Mouse (Mus musculus) right cerebral cortex, adult 2 months (tissue): ENCODE measurements around the gene Il27ra.
A peak's percentile ranks its signal among the peaks of the same experiment; 100 is the strongest.
"Not testable (repeated sequence)": the region's sequence is repeated elsewhere in the genome, so short reads cannot be mapped to it uniquely, and the experiment has no call there.

Experiments
- DNase-seq, 2 experiments: peaks; one replicate each; pipeline ENCODE4 v3.0.0; 2021 to 2022; ENCODE audit warnings: low spot score in 2 of 2

Gene Il27ra

DNA sequence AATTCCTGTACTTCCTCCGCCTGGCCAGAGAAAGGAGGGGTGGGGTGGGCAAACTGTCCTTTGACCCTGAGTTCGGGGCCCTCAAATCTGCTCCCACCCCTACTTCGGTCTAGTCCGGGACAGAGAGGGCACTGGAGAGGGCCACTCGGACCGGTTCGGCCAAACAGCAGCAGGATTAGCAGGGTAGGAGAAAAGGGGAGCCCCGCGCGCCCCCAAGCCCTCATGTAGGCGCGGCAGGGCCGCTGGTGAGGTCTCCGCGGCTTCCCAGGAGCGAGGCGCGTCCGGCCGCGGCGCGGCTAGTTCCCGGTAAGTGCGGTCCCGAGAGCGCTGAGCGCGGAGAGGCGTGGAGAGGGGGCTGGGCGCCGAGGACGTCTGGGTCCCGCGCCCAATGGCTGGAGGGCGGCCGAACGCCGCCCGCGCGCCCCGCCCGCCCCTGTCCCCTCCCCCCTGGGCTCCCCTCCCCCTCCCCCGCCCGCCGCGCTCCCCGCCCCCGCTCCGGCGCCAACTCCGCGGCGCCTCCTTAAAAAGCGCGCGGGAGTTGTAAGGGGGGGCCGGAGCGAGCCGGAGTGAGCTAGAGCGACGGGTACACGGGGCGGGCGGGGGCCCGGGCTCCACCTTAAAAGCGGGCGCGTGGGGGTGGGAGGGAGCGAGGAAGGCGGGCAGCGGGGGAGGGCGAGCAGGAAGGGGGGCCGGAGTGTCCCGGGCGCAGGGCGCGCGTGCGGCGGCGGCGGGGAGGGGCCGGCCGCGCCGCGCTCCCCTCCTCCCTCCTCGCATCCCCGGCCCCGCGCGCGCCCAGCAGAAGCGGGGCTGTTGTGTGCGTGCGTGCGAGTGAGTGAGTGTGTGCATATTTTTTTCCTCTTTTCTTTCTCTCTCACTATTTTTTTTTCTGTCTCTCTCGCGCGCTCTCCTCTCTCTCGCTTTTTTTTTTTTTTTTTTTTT lies 45.6 kb downstream of the Il27ra start:
- peak; percentile 68 to 82 for DNase-seq

DNA sequence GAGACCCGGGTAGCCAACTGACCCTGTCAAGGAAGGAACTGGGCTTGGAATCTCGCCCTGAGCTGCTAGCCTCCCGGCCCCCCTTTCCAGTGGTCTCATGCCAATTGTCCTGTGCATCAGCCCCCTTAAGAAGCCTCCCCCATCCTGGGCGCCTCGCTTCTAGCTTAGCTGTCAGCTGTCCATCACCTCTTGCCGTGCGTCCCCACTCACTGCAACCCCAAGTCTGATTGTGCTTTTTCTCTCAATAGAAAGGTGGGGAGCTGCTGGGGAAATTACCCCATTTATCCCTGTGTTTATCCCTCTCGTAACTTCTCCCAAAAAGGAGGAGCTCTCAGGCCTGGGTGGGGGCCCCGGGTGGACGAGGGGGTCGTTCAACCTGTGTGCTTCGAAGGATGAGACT lies 46.4 kb downstream of the Il27ra start:
- DNase-seq = no peak

DNA sequence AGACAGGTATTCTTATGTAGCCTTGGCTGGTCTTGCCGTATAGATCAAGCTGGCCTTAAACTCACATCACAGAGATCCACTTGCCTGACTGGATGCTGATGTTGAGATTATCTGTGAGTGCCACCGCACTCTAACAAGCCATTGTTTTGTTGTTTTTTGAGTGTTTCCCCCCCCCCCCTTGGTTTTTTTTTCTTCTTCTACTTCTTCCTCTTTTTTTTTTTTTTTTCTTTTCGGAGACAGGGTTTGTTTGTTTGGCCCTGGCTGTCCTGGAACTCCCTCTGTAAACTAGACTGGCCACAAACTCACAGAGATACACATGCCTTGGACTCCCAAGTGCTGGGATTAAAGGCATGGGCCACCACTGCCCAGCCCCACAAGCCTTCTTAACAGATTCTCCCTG lies 48.4 kb downstream of the Il27ra start:
- DNase-seq = no peak

DNA sequence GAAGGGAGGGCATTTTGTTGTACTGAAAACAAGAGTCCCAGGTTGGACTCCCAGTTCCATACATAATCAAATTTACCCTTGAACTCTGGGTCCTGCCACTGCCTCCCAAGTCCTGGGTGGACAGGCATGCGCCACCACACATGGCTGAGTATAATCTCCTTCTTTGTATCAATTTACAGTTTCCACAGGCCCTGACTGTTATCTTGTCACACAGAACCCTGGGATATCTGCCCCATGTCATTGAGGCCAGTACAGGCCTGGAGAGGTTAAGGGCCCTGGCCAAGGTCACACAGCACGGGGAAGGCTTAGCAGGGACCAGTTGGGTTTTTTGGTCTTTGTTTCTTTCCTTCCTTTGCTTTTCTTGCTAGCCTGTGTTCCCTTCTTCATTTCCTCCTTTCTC lies 49.9 kb downstream of the Il27ra start:
- no peak for DNase-seq

DNA sequence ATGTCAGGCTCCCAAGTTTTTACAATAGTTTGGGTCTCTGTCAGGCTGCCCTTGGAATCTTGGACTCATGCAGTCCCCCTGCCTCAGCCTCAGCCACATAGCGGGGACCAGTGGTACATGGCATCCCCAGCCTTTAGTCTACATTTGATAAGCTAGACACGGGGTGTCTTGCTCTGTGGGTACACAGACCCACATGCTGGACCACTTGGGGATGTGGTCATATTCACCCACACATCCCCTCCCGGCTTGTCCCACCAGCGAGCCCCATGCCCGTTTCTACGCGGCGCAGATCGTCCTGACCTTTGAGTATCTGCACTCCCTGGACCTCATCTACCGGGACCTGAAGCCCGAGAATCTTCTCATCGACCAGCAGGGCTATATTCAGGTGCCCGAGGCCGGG lies 52.2 kb downstream of the Il27ra start:
- no peak for DNase-seq

DNA sequence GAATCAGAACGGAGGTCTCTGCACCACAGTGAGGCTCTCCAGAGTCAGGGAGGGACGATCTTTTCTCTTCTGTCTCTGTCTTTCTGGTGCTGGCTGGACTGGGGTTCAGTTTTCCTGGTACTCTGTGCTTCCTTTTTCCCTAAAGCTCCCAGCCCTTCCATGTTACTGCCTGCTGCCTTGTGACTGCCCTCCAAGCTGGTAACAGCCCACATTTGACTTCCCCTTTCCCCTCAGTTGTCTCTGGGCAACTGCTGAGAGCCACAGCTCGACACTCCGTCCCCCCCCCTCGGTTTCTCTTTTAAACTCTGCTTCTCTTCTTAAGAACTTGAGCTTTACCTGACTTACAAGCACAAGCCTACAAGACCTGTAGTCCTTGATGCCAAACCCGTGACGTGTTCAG lies 53.1 kb downstream of the Il27ra start:
- DNase-seq = no peak

DNA sequence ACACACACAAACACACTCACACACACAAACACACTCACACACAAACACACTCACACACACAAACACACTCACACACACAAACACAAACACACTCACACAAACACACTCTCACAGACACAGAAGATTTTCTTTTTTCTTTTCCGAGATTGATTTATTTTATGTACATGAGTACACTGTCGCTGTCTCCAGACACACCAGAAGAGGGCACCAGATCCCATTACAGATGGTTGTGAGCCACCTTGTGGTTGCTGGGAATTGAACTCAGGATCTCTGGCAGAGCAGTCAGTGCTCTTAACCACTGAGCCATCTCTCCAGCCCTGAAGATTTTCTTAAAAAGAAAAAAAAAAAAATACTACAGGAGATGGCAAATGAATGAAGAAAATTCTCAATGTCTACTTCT lies 59.2 kb downstream of the Il27ra start:
- DNase-seq = not testable (repeated sequence)

DNA sequence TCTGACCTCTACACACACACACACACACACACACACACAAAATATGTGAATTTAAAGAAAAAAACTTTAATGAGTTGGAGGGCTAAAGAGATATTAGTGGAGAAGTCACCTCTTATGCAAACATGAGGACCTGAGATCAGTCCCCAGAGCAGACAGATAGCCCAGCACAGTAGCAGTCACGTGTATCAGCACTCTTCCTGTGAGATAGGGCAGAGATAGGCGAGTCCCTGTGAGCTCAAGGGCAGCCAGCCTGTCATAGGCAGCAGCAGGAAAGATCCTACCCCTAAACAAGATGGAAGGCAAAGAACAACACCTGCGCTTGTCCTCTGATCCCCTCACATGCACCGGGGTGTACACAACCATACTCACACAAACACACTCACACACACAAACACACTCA lies 59.9 kb downstream of the Il27ra start:
- DNase-seq = no peak

DNA sequence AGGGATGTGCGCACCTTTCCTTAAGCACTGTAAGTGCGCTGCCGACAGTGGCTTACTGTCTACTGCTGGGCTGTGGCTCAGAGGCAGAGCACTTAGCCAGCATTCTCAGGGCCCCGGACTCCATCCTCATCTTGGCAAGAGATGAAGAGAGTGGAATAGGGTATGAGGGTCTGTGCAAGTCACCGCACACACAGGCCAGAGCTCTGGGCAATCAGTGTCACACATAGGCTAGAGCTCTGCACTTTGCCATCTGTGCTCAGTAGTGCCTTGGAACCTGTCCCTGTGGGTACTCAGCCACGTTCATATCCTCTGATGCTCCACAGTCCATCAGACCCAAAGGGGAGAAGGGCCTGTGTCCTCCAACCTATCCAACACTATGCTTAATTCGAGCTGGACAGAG lies 60.9 kb downstream of the Il27ra start:
- DNase-seq = no peak

DNA sequence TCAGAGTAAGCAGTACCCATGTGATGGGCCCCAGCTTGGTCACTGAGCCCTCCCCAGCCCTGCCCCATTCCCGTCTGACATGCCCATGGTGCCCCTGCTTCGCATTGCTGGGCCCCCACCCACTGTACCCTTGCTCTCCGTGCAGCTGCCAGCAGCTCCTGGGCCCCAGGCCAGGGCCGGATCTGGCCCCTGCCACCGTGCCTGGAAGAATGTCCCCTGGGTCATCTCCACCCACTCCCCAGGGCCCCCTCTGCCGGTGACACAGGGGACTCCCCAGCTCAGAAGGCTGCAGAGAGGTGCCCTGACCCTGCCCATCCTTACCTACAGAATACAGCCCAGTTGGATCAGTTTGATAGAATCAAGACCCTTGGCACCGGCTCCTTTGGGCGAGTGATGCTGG lies 61.5 kb downstream of the Il27ra start:
- DNase-seq = no peak
